Mouse (Mus musculus) forelimb bud, embryonic 11.5 days (tissue): ENCODE results near the gene Tmem253.

Source experiments
- DNase-seq: peaks from one replicate; pipeline ENCODE4 v3.0.0-alpha.2; 2012; ENCODE audit warnings: low read depth, low spot score

Gene Tmem253

GRCm38 (mm10) chr14:52015445-52016100, at the start of gene Tmem253:
TSS of gene Tmem253 (plus strand) at chr14:52015658.
- no peak for DNase-seq

DNA sequence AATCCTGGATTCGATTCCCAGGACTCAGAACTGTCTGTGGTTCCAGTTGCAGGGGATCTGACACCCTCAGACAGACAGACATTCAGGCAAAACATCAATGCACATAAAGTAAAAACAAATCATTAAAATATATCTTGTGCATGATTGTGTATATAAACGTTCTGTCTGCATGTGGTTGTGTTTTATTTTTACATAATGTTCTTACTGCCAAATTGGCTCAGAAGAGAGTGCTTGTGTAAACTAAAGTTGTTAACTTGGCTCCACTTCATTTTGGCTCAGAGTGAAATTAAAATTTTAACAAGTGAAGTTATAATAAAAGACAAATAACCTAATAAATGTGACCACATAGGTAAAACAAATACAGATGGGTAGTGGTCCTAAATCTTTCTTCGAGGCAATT, 48.1 kb upstream of the Tmem253 start:
- DNase-seq, result no peak

GRCm38 (mm10) chr14:51979252-51979651, 36.2 kb upstream of the Tmem253 start:
- DNase-seq, result no peak

DNA sequence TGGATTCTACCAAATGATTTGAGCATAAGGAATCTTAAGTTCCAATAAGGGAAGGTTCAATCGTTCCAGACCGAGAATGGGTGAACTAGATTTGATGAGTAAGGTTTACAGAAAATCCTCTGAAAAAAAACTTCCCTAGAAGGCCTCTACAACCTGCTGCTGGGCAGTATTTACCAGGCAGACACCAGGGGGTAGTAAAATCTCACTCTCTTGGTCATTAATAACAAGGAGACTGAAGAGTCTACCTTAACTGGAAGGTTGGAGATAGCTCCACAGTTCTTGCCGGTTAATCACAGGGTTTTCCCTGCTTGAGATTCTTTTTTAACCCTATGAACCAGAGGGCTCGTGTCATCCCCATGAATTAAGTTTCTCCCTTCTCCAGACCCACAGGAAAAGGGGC, 32.2 kb upstream of the Tmem253 start:
- DNase-seq, result no peak

GRCm38 (mm10) chr14:51983855-51984246, 31.6 kb upstream of the Tmem253 start:
- no peak for DNase-seq

DNA sequence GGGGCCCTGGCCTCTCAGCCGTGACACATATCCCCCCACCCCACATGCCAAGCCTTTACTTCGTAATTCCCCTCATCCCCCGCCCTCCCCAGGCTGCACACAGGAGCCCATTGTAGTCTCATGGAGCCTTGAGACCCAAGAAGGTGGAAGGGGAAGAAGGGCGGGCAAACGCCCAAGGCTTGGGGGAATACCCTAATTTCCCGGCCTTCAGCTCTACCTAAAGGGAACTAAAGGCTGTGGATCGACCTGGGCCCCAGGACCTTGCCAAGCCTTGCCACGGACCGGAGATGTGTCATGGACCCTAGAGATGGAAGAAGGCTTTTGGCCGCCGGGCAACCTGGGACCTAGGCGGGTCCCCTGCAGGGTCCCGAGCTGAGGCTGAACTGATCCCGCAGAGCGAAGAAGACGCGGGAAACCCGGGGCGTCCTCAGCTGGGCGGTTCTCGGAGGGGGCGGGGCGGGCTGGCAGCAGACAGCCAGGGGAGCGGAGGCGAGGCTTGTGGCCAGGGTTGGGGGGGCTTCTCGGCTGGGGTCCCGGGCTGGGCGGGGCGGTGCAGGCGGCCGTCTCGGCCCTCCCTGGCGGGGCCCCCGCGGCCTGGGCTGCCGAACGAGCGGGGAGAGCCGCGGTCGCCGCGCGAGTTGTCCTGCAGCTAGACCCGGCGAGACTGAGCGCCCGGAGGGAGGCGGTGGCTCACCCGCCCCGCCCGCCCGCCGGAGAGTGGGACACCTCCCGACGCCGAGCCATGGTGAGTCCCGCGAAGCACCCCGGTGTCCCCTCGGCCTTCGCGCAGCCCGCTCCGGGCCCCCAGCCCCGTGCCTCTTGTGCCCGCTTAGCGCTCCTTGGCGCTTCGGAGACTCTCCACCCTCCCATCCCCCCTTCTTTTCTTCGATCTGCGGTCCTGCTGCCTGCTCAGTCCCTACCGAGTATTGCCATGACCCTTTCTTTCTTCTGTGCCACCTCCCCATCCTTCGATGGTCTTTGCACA, 30.9 kb upstream of the Tmem253 start, which contains the start of gene Arhgef40:
Arhgef40 (plus strand) TSS at position 473 of the 985 bp plus-strand sequence.
- peak; percentile 72 for DNase-seq

GRCm38 (mm10) chr14:51985301-51986152, 29.9 kb upstream of the Tmem253 start:
- DNase-seq, result peak; percentile 90

DNA sequence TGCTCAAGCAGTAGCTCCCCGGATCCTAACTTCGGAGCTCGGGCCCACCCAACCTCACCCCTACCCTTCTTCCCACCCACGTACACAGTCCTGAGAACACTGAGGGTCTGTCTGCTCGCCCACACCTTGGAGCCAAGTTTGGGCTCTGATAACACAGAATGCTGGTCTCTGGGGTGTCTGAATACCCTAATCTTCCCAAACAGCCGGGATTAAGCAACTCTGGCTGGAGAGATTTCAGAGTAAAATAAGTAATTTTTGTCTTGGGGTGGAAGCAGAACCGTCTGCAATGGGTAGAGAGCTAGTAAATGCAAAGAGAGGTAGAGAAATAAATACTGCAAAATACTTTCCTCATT, 29.3 kb upstream of the Tmem253 start:
- no peak for DNase-seq

GRCm38 (mm10) chr14:51987177-51987576, 28.3 kb upstream of the Tmem253 start:
- DNase-seq, result no peak

DNA sequence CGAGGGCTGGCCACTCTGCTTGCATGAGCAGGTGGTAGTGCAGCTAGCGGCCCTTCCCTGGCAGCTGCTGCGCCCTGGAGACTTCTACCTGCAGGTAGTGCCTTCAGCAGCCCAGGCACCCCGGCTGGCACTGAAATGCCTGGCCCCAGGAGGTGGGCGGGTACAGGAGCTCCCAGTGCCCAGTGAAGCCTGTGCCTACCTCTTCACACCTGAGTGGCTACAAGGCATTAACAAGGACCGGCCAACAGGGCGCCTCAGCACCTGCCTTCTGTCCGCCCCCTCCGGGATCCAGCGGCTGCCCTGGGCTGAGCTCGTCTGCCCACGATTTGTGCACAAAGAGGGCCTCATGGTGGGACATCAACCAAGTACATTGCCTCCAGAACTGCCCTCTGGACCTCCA, 26.7 kb upstream of the Tmem253 start:
- DNase-seq, result no peak

- no peak for DNase-seq
These were observed 25.9 kb upstream of the Tmem253 start for GRCm38 (mm10) chr14:51989461-51989970.

DNA sequence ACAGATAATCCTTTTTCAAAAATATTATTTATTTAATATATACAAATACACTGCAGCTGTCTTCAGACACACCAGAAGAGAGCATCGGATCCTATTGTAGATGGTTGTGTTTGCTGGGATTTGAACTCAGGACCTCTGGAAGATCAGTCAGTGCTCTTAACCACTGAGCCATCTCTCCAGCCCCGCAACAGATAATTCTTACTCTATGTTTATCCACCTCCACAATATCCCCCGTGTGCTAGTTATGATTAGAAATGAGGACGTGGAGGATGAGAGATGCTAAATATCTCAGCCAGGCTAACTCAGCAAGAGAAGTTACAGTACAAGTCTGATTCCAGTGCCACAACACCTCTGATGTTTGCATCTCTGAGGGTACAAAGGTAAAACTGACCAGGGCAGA, 21.0 kb upstream of the Tmem253 start:
- no peak for DNase-seq

GRCm38 (mm10) chr14:51995219-51995871, 20.1 kb upstream of the Tmem253 start:
- DNase-seq, result no peak

DNA sequence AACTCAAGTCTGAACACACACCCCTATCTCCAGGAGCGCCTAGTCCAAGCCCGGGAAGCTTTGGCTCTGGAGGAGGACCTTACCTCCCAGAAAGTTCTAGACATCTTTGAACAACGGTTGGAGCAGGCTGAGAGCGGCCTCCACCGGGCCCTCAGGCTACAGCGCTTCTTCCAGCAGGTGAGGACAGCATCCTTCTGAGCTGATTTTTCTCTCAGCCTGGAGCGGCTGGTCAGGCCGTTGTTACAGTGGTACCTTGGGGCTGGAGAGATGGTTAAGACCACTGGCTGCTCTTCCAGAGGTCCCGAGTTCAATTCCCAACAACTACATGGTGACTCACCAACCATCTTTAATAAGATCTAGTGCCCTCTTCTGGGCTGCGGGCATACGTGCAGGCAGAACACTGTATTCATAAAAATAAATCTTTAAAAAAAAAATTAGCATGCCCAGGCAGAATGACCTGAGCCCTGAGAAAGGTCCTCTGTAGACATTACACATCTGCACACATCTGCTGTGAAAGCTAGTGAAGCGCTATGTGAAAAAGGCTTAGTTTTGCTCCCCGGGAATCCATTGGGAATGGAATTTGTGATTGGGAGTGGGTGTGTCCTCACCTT, 19.1 kb upstream of the Tmem253 start:
- DNase-seq, result no peak

DNA sequence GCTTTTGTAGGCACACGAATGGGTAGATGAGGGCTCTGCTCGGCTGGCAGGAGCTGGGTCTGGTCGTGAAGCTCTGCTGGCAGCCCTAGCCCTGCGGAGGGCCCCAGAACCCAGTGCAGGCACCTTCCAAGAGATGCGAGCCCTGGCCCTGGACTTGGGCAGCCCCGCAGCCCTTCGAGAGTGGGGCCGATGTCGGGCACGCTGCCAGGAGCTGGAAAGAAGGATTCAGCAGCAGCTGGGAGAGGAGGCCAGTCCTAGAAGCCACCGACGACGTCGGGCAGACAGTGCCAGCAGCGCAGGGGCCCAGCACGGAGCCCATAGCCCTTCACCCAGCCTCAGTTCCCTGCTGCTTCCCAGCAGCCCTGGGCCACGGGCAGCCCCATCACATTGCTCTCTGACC, 18.6 kb upstream of the Tmem253 start:
- no peak for DNase-seq

DNA sequence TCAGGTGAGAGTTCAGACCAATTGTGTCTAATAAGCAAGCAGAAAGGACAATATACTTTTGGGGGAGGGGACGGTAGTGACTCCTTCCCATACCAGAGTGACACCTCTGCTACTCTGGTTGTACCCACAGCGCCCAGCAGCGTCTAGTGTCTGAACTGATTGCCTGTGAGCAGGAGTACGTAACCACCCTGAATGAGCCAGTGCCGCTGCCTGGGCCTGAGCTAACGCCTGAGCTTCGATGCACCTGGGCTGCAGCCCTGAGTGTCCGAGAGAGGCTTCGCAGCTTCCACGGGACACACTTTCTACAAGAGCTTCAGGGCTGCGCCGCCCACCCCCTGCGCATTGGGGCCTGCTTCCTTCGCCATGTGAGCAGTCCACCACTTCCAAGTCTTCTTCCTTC, 18.0 kb upstream of the Tmem253 start:
- no peak for DNase-seq

- DNase-seq, result no peak
These were observed 11.4 kb upstream of the Tmem253 start for GRCm38 (mm10) chr14:52003981-52004495.

DNA sequence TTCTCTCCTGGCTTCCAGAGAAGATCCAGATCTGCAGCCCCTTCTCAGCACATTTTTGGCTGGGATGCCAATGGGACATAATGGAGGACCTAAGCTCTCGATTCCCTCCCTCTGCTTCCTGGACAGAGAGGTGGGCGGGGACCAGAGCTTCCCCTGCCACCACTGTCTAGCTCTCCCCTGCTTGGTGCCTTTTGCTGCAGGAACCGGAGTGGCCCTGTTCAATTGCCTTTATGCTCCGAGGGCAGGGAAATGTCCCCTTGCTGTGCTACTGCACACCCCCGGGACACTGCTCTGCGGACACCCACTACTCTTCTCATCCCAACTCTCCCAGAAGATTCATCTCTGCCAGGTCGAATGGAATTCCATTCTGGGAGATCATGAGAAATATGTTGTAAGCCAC, 10.3 kb upstream of the Tmem253 start:
- DNase-seq, result no peak

- no peak for DNase-seq
These were observed 9.8 kb upstream of the Tmem253 start for GRCm38 (mm10) chr14:52005616-52006015.

GRCm38 (mm10) chr14:52006241-52006640, 9.2 kb upstream of the Tmem253 start:
- DNase-seq, result no peak
